Mouse (Mus musculus) limb, embryonic 14.5 days (tissue): ENCODE data around the gene Atp5mpl. TPM values are rescaled to one million over a fixed set of nuclear protein-coding genes. Genes with fewer than 3 reads are reported as not detected.

Source experiments
- ATAC-seq: fragments of 200-750 bp; cut with Nextera tagmentation; 2 replicates; pipeline ENCODE4 v1.8.0; 2017; ENCODE audit warnings: low read depth, moderate number of reproducible peaks, moderate TSS enrichment; ENCODE audit not compliant: low FRiP score
- DNase-seq: peaks from one replicate; pipeline ENCODE4 v3.0.0-alpha.2; 2015; ENCODE audit warnings: low spot score
- H3K27ac ChIP-seq: fragments of 300-500 bp; sonication (generic); replicated peaks from 2 replicates; pipeline ENCODE4 v1.5.1; 2014; ENCODE audit warnings: low read depth, mild to moderate bottlenecking, low read length, moderate library complexity, mixed read lengths
- H3K27me3 ChIP-seq: fragments of 300-500 bp; sonication (generic); 2 replicates; pipeline ENCODE4 v1.6.1; 2014; ENCODE audit warnings: low read length, mixed read lengths; ENCODE audit not compliant: control insufficient read depth, insufficient read depth
- H3K36me3 ChIP-seq: fragments of 300-500 bp; sonication (generic); 2 replicates; pipeline ENCODE4 v1.6.1; 2014; ENCODE audit warnings: mild to moderate bottlenecking, low read length, moderate library complexity, mixed read lengths; ENCODE audit not compliant: control insufficient read depth, insufficient read depth
- H3K4me1 ChIP-seq: fragments of 300-500 bp; sonication (generic); 2 replicates; pipeline ENCODE4 v1.6.1; 2014; ENCODE audit warnings: antibody characterized with exemption, low read length, mixed read lengths; ENCODE audit not compliant: control insufficient read depth, insufficient read depth
- H3K4me2 ChIP-seq: fragments of 300-500 bp; sonication (generic); replicated peaks from 2 replicates; pipeline ENCODE4 v1.6.1; 2014; ENCODE audit warnings: low read depth, mild to moderate bottlenecking, low read length, moderate library complexity; ENCODE audit not compliant: severe bottlenecking
- H3K4me3 ChIP-seq: fragments of 300-500 bp; sonication (generic); replicated peaks from 2 replicates; pipeline ENCODE4 v1.5.1; 2014; ENCODE audit warnings: low read length
- H3K9ac ChIP-seq: fragments of 300-500 bp; sonication (generic); 2 replicates; pipeline ENCODE4 v1.6.1; 2014; ENCODE audit warnings: mild to moderate bottlenecking, low read depth, low read length, moderate library complexity; ENCODE audit not compliant: severe bottlenecking
- H3K9me3 ChIP-seq: fragments of 300-500 bp; sonication (generic); 2 replicates; pipeline ENCODE4 v1.6.1; 2016; ENCODE audit warnings: low read length; ENCODE audit not compliant: control insufficient read depth
- POLR2A ChIP-seq: fragments of 200-500 bp; IDR thresholded peaks from 2 replicates; pipeline ENCODE4 v1.8.0; 2012; ENCODE audit warnings: inconsistent platforms, mild to moderate bottlenecking, moderate library complexity, borderline replicate concordance; ENCODE audit not compliant: insufficient read depth, insufficient read length; ENCODE audit errors: extremely low read depth
- whole genome bisulfite sequencing: fragments of 180-500 bp; shearing (Covaris S2); extraction: QIAGEN DNeasy Blood & Tissue Kit; methylation state at CpG from one replicate; pipeline ENCODE4 v1.1.7; 2014; 5-methylcytosine and 5-hydroxymethylcytosine counted together
- polyA plus RNA-seq, 2 experiments: library from polyadenylated mRNA; depleted of rRNA in 1 of 2; stranded (reverse) in 1 of 2; unstranded in 1 of 2; fragments of >200 nt; fragmentation: Nextera tagmentation in 1 of 2; extraction: Ambion mirVana in 1 of 2; gene quantifications; 2 replicates each; pipeline versions ENCODE4 v1.2.1 to v1.2.3; 2012 to 2014

Atp5mpl gene
- polyA plus RNA-seq, 2 experiments = 174 to 677 TPM

DNA sequence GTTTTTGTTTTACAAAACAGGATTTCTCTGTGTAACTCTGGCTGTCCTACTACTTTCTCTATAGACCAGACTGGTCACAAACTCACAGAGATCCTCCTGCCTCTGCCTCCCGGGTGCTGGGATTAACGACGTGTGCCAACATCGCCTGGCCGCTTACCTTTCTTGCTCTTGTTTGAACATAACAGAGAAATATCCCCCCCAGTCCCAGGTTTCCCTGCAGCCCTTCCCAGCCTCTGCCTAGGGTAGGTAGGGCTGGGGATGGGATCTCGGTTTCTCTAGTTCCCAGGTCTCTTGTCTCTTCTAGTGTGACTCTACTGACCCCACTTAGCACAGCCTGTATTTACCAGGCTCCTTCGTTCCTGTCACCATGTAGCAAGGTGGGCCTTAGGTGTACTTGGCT, 33.0 kb upstream of the Atp5mpl start:
- WGBS = 90% methylated on average over 7 of the region's 7 CpGs

DNA sequence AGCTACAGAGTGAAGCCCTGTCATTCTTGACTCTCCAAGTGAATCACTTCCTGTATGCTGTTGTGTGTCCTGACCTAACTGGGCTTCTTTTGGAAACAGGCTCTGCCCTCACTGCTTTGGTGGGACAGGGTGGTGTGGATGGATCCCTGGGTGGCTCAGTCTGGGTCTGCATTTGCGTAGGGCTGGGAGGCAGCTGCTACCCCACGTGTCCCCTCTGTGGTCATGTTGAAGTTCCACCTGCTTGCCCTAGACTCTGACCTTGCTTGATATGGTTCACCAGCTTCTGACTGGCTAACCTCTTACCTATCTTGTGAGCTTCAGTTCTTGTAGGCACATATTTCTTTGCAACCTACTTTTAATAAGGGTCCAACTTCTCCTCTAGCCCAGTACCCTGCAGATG, 28.4 kb upstream of the Atp5mpl start:
- no peak for TF ChIP-seq POLR2A
- no peak overlapping the region for H3K9ac ChIP-seq
- H3K9me3 ChIP-seq = no peaks in the 10 kb centered on the region
- H3K27ac ChIP-seq = no peak overlapping the region
- no peaks in the 10 kb centered on the region for H3K36me3 ChIP-seq
- WGBS = 88% methylated on average over 2 of the region's 2 CpGs
- H3K4me2 ChIP-seq = no peak overlapping the region
- DNase-seq (no peak), ATAC-seq (no peak)
- no peaks in the 10 kb centered on the region for H3K4me1 ChIP-seq
- H3K4me3 ChIP-seq = no peak overlapping the region
- H3K27me3 ChIP-seq = no peaks in the 10 kb centered on the region

More for the DNA sequence above, 33.0 kb upstream of the Atp5mpl start:
- no peak for ATAC-seq
- H3K36me3 ChIP-seq = no peaks in the 10 kb centered on the region
- no peak for DNase-seq
- H3K4me1 ChIP-seq = no peaks in the 10 kb centered on the region
- H3K27me3 ChIP-seq = no peaks in the 10 kb centered on the region
- H3K9ac ChIP-seq = no peak overlapping the region
- no peaks in the 10 kb centered on the region for H3K9me3 ChIP-seq
- no peak for TF ChIP-seq POLR2A
- no peak overlapping the region for H3K4me3 ChIP-seq
- no peak overlapping the region for H3K27ac ChIP-seq
- H3K4me2 ChIP-seq = no peak overlapping the region

GRCm38 (mm10) chr12:111992626-111993025, 25.8 kb upstream of the Atp5mpl start:
- Histone ChIP-seq H3K4me2 (no peak overlapping the region), H3K27me3 (no peaks in the 10 kb centered on the region), H3K9ac (no peak overlapping the region), H3K36me3 (no peaks in the 10 kb centered on the region), H3K27ac (no peak overlapping the region), H3K4me1 (no peaks in the 10 kb centered on the region), H3K9me3 (no peaks in the 10 kb centered on the region), H3K4me3 (no peak overlapping the region)
- no peak for TF ChIP-seq POLR2A
- ATAC-seq (no peak), DNase-seq (no peak)
- WGBS = 78% methylated on average over 5 of the region's 5 CpGs

GRCm38 (mm10) chr12:111986756-111987155, 20.0 kb upstream of the Atp5mpl start:
- Histone ChIP-seq H3K27ac (no peak overlapping the region), H3K36me3 (no peaks in the 10 kb centered on the region), H3K4me3 (no peak overlapping the region), H3K4me2 (no peak overlapping the region), H3K9ac (no peak overlapping the region), H3K9me3 (no peaks in the 10 kb centered on the region), H3K4me1 (no peaks in the 10 kb centered on the region), H3K27me3 (no peaks in the 10 kb centered on the region)
- TF ChIP-seq POLR2A = no peak
- DNase-seq = no peak
- no peak for ATAC-seq
- WGBS = 44% methylated on average over 9 of the region's 9 CpGs

DNA sequence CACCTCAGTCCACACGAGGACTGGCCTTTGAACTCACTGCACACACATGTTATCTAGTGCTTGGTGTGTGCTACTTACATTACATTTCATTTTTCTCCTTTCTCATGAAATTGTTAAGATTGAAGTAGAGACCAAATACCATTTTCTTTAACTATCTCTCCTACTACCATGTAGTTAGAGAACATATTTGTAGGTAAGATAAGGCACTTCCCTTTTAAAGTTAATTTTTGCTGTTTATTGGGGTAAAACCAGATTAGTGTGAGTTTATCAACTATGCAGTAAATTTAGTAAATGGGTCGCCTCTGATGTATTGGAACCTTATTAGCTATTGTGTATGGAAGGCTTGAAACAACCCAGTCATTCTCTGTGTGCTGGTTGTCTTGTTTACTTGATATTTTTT, 16.4 kb upstream of the Atp5mpl start:
- no peaks in the 10 kb centered on the region for H3K9me3 ChIP-seq
- ATAC-seq (no peak), DNase-seq (no peak)
- 53% methylated on average over 2 of the region's 2 CpGs for whole genome bisulfite sequencing
- no peak overlapping the region for H3K27ac ChIP-seq
- no peaks in the 10 kb centered on the region for H3K36me3 ChIP-seq
- H3K4me3 ChIP-seq = no peak overlapping the region
- H3K27me3 ChIP-seq = no peaks in the 10 kb centered on the region
- TF ChIP-seq POLR2A = no peak
- H3K4me2 ChIP-seq = no peak overlapping the region
- no peaks in the 10 kb centered on the region for H3K4me1 ChIP-seq
- no peak overlapping the region for H3K9ac ChIP-seq

GRCm38 (mm10) chr12:111981831-111982230, 15.1 kb upstream of the Atp5mpl start:
- TF ChIP-seq POLR2A = no peak
- 61% methylated on average over 8 of the region's 8 CpGs for WGBS
- no peak overlapping the region for H3K4me3 ChIP-seq
- peaks cover 10% of the 10 kb centered on the region for H3K4me1 ChIP-seq
- H3K4me2 ChIP-seq = no peak overlapping the region
- H3K27me3 ChIP-seq = no peaks in the 10 kb centered on the region
- no peaks in the 10 kb centered on the region for H3K9me3 ChIP-seq
- no peaks in the 10 kb centered on the region for H3K36me3 ChIP-seq
- H3K27ac ChIP-seq = no peak overlapping the region
- ATAC-seq (no peak), DNase-seq (no peak)
- no peak overlapping the region for H3K9ac ChIP-seq
